Mouse (Mus musculus) intestine, embryonic 15.5 days (tissue): ENCODE results near the gene Atp4b. TPM values are rescaled to one million over a fixed set of nuclear protein-coding genes. Genes with fewer than 3 reads are reported as not detected.

Source experiments
- ATAC-seq: fragments of 200-750 bp; cut with Nextera tagmentation; 2 replicates; pipeline ENCODE4 v1.8.0; 2017; ENCODE audit warnings: moderate TSS enrichment, moderate library complexity
- H3K27ac ChIP-seq: fragments of 300-500 bp; sonication (generic); 2 replicates; pipeline ENCODE4 v1.5.1; 2015; ENCODE audit warnings: mild to moderate bottlenecking, inconsistent platforms
- H3K27me3 ChIP-seq: fragments of 300-500 bp; sonication (generic); replicated peaks from 2 replicates; pipeline ENCODE4 v1.6.1; 2015; ENCODE audit warnings: inconsistent platforms
- H3K36me3 ChIP-seq: fragments of 300-500 bp; sonication (generic); 2 replicates; pipeline ENCODE4 v1.6.1; 2015; ENCODE audit warnings: inconsistent platforms
- H3K4me1 ChIP-seq: fragments of 300-500 bp; sonication (generic); replicated peaks from 2 replicates; pipeline ENCODE4 v1.6.1; 2015; ENCODE audit warnings: inconsistent platforms
- H3K4me2 ChIP-seq: fragments of 300-500 bp; sonication (generic); replicated peaks from 2 replicates; pipeline ENCODE4 v1.6.1; 2015; ENCODE audit warnings: mild to moderate bottlenecking, inconsistent platforms
- H3K4me3 ChIP-seq: fragments of 300-500 bp; sonication (generic); replicated peaks from 2 replicates; pipeline ENCODE4 v1.5.1; 2015; ENCODE audit warnings: inconsistent platforms
- H3K9ac ChIP-seq: fragments of 300-500 bp; sonication (generic); 2 replicates; pipeline ENCODE4 v1.6.1; 2015; ENCODE audit warnings: inconsistent platforms
- H3K9me3 ChIP-seq: fragments of 300-500 bp; sonication (generic); 2 replicates; pipeline ENCODE4 v1.6.1; 2016; ENCODE audit warnings: inconsistent platforms
- WGBS: fragments of 180-500 bp; shearing (Covaris S2); methylation state at CpG from one replicate; pipeline ENCODE4 v1.1.7; 2015; 5-methylcytosine and 5-hydroxymethylcytosine counted together
- polyA plus RNA-seq: library from polyadenylated mRNA; unstranded; fragments of >200 nt; fragmentation: Nextera tagmentation; extraction: Ambion mirVana; gene quantifications from 2 replicates; pipeline ENCODE4 v1.2.1, GENCODE M21; 2015

Atp4b gene
- polyA plus RNA-seq, 1 experiment from 2014 or later = not detected

- no peaks in the 10 kb centered on the region for H3K36me3 ChIP-seq
- no peak overlapping the region for H3K4me2 ChIP-seq
- no peak overlapping the region for H3K9ac ChIP-seq
- WGBS = 45% methylated on average over 12 of the region's 12 CpGs
- no peak for ATAC-seq
- no peaks in the 10 kb centered on the region for H3K4me1 ChIP-seq
- H3K9me3 ChIP-seq = no peaks in the 10 kb centered on the region
- no peaks in the 10 kb centered on the region for H3K27me3 ChIP-seq
- H3K27ac ChIP-seq = no peak overlapping the region
- no peak overlapping the region for H3K4me3 ChIP-seq
Observed at GRCm38 (mm10) chr8:13413823-13414390, 17.3 kb upstream of the Atp4b start.

GRCm38 (mm10) chr8:13412891-13413558 lies 16.4 kb upstream of the Atp4b start:
- no peak overlapping the region for H3K4me3 ChIP-seq
- H3K9ac ChIP-seq = no peak overlapping the region
- no peaks in the 10 kb centered on the region for H3K9me3 ChIP-seq
- H3K4me2 ChIP-seq = no peak overlapping the region
- 64% methylated on average over 13 of the region's 13 CpGs for WGBS
- H3K36me3 ChIP-seq = no peaks in the 10 kb centered on the region
- H3K27me3 ChIP-seq = no peaks in the 10 kb centered on the region
- no peak overlapping the region for H3K27ac ChIP-seq
- ATAC-seq = peak; percentile 62
- H3K4me1 ChIP-seq = no peaks in the 10 kb centered on the region

- Histone ChIP-seq H3K36me3 (no peaks in the 10 kb centered on the region), H3K9me3 (no peaks in the 10 kb centered on the region), H3K4me1 (no peaks in the 10 kb centered on the region), H3K27ac (no peak overlapping the region), H3K4me2 (no peak overlapping the region), H3K4me3 (no peak overlapping the region), H3K9ac (no peak overlapping the region), H3K27me3 (no peaks in the 10 kb centered on the region)
- no peak for ATAC-seq
- WGBS = 22% methylated on average over 6 of the region's 6 CpGs
Observed at GRCm38 (mm10) chr8:13411597-13411996, 15.0 kb upstream of the Atp4b start.

GRCm38 (mm10) chr8:13406011-13406410 lies 9.4 kb upstream of the Atp4b start:
- Histone ChIP-seq H3K27ac (no peak overlapping the region), H3K27me3 (no peaks in the 10 kb centered on the region), H3K36me3 (no peaks in the 10 kb centered on the region), H3K9me3 (no peaks in the 10 kb centered on the region), H3K4me3 (no peak overlapping the region), H3K4me2 (no peak overlapping the region), H3K4me1 (no peaks in the 10 kb centered on the region), H3K9ac (no peak overlapping the region)
- no peak for ATAC-seq
- 83% methylated on average over 5 of the region's 5 CpGs for WGBS

- H3K4me1 ChIP-seq = no peaks in the 10 kb centered on the region
- H3K9ac ChIP-seq = no peak within 1 kb of the TSS
- no peak within 1 kb of the TSS for H3K4me3 ChIP-seq
- H3K27ac ChIP-seq = no peak within 1 kb of the TSS
- no peaks in the 10 kb centered on the region for H3K36me3 ChIP-seq
- H3K9me3 ChIP-seq = no peaks in the 10 kb centered on the region
- ATAC-seq = no peak
- H3K27me3 ChIP-seq = no peaks in the 10 kb centered on the region
- no peak within 1 kb of the TSS for H3K4me2 ChIP-seq
- WGBS = 78% methylated on average over 5 of the region's 5 CpGs
Observed at GRCm38 (mm10) chr8:13404666-13405131, 8.1 kb upstream of the Atp4b start, which contains the start of gene Grk1. TSS of gene Grk1 (plus strand) at chr8:13405081.

DNA sequence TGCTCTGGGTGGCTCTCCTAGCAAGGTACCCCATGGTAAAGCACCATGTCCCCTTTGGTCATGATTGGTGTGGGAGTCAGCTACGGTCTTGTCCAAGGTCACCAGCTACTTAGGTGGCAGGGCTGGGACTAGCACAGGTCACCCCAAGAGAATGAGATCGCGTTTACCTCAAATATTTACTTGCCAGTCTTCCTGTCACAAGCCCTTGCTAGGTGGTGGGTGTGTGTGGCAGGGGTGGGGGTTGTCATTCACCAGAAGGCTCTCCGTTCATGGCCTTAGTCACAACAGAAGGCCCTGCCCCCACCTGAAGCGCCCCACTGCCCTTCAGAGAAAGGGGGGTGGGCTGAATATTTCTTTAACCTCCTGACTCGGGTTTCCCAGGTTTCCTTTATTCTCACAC lies 6.9 kb upstream of the Atp4b start:
- ATAC-seq = no peak
- no peak overlapping the region for H3K9ac ChIP-seq
- H3K4me2 ChIP-seq = no peak overlapping the region
- H3K9me3 ChIP-seq = no peaks in the 10 kb centered on the region
- no peaks in the 10 kb centered on the region for H3K27me3 ChIP-seq
- H3K36me3 ChIP-seq = no peaks in the 10 kb centered on the region
- no peaks in the 10 kb centered on the region for H3K4me1 ChIP-seq
- H3K4me3 ChIP-seq = no peak overlapping the region
- no peak overlapping the region for H3K27ac ChIP-seq
- 50% methylated on average over 6 of the region's 6 CpGs for WGBS

DNA sequence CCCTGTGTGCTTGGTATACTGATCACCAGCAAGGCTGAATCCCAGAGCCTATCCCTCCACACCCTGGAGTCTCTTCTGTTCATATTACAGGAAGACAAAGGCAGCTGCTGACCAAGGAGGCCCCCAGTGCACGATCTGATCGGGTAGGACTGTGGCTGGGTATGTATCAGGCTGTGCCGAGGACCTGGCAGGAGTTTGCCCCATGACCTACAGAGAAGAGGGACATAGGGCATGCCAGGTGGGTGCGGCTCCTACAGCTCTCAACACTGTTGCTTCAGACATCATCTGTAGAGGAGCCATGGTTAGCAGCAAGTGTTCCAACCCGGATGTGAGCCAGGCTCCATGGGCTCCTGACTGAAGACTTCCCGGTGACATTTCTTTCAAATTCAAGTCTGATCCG lies 2.8 kb downstream of the Atp4b start:
- WGBS = 91% methylated on average over 7 of the region's 7 CpGs

DNA sequence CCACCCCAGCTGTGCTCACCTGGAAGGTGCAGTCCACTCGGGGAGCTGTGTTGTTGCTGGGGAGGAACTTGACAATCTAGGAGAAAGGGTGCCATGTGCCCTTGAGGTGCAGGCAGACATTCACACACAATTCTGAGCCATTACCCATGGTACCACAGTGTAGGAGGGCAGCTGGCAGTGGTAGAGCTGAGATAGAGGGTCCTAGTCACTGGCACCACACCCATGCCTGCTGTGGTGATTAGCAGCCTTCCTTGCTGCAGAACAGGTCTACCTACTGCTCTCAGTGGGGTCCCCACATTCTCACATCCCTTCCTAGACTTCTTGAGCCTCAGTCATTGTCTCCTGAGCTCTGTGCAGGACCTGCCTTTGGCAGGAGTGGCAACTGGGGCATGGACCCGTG lies 7.9 kb downstream of the Atp4b start:
- Histone ChIP-seq H3K9ac (no peak overlapping the region), H3K9me3 (no peaks in the 10 kb centered on the region), H3K4me3 (no peak overlapping the region), H3K4me2 (no peak overlapping the region), H3K36me3 (no peaks in the 10 kb centered on the region), H3K4me1 (no peaks in the 10 kb centered on the region), H3K27ac (no peak overlapping the region), H3K27me3 (no peaks in the 10 kb centered on the region)
- no peak for ATAC-seq
- 66% methylated on average over 2 of the region's 2 CpGs for WGBS

More for the DNA sequence above, 2.8 kb downstream of the Atp4b start:
- no peak overlapping the region for H3K27ac ChIP-seq
- H3K36me3 ChIP-seq = no peaks in the 10 kb centered on the region
- no peak overlapping the region for H3K4me2 ChIP-seq
- no peak for ATAC-seq
- H3K27me3 ChIP-seq = no peaks in the 10 kb centered on the region
- H3K4me3 ChIP-seq = no peak overlapping the region
- no peak overlapping the region for H3K9ac ChIP-seq
- H3K9me3 ChIP-seq = no peaks in the 10 kb centered on the region
- H3K4me1 ChIP-seq = no peaks in the 10 kb centered on the region

- no peaks in the 10 kb centered on the region for H3K27me3 ChIP-seq
- no peaks in the 10 kb centered on the region for H3K36me3 ChIP-seq
- no peak for ATAC-seq
- no peaks in the 10 kb centered on the region for H3K9me3 ChIP-seq
- no peak overlapping the region for H3K4me3 ChIP-seq
- no peak overlapping the region for H3K27ac ChIP-seq
- H3K4me2 ChIP-seq = no peak overlapping the region
- H3K9ac ChIP-seq = no peak overlapping the region
- WGBS = 85% methylated on average over 8 of the region's 8 CpGs
- no peaks in the 10 kb centered on the region for H3K4me1 ChIP-seq
Observed at GRCm38 (mm10) chr8:13387728-13388127, 8.9 kb downstream of the Atp4b start.

DNA sequence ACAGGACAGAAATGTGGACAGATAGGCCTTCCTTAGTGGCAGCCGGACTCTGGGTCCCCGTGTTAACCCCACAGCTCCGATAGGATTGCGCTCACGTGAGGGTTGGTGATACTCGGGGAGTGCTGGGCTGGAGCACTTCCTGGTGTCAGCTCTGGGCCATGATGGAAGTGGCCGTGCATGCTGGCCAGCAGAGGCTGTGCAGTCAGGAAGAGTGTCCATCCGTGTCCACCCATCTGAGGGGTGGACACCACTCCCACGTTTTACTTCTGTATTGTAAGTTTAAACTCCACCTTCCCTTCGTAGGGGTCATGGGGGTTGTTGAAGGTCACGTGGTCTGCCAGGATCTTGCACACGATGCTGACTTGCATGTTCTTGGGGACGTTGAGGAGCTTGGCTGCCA lies 10.3 kb downstream of the Atp4b start:
- WGBS = 73% methylated on average over 13 of the region's 13 CpGs
- Histone ChIP-seq H3K27me3 (no peaks in the 10 kb centered on the region), H3K4me1 (no peaks in the 10 kb centered on the region), H3K9me3 (no peaks in the 10 kb centered on the region), H3K9ac (no peak overlapping the region), H3K27ac (no peak overlapping the region), H3K4me2 (no peak overlapping the region), H3K4me3 (no peak overlapping the region), H3K36me3 (no peaks in the 10 kb centered on the region)
- no peak for ATAC-seq

DNA sequence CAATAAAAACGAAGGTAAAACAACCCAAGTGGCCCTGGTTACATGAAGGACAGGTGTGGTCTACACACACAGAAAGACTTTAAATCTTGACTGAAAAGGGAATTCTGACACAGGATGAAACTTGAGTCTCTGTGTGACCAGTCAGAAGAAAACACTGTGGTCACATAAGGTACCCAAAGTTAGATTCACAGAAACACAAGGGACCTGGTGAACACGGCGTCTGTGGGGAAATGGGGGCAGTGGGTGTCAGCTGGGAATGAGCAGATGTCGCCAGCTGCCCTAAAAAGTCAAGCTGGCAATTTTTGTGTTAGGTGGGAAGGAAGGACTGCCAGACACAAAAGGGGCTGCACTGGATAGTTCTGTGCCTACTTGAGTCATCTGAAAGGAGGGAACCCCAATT lies 13.6 kb downstream of the Atp4b start:
- WGBS = 87% methylated on average over 4 of the region's 4 CpGs

GRCm38 (mm10) chr8:13382536-13382935 lies 14.1 kb downstream of the Atp4b start:
- no peaks in the 10 kb centered on the region for H3K4me1 ChIP-seq
- H3K4me2 ChIP-seq = no peak overlapping the region
- H3K27me3 ChIP-seq = no peaks in the 10 kb centered on the region
- peaks cover 10% of the 10 kb centered on the region for H3K36me3 ChIP-seq
- 87% methylated on average over 3 of the region's 3 CpGs for WGBS
- H3K9ac ChIP-seq = no peak overlapping the region
- H3K27ac ChIP-seq = no peak overlapping the region
- no peak overlapping the region for H3K4me3 ChIP-seq
- no peaks in the 10 kb centered on the region for H3K9me3 ChIP-seq
- ATAC-seq = no peak

More for the DNA sequence above, 13.6 kb downstream of the Atp4b start:
- H3K27ac ChIP-seq = no peak overlapping the region
- H3K36me3 ChIP-seq = peaks cover 10% of the 10 kb centered on the region
- H3K4me2 ChIP-seq = no peak overlapping the region
- no peak overlapping the region for H3K4me3 ChIP-seq
- H3K9me3 ChIP-seq = no peaks in the 10 kb centered on the region
- no peak for ATAC-seq
- H3K9ac ChIP-seq = no peak overlapping the region
- H3K27me3 ChIP-seq = no peaks in the 10 kb centered on the region
- no peaks in the 10 kb centered on the region for H3K4me1 ChIP-seq

DNA sequence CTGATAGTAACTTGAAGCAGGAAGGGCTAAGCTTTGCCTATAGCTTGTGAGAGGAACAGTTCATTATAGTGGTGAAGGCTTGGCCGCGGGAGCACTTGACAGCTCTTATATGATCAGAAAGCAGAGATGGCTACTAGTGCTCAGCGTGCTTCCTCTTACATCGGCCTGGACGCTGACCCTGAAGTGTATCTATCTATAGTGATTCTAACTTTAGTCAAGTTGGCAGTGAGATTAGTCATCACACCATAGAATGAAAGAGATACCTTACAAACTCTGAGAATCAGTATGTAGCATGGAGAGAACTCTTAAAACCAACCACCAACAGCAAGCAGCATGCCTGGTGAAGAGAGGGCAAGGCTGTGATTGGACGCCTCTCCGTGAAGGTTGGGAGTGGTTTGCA lies 15.0 kb downstream of the Atp4b start:
- 86% methylated on average over 7 of the region's 7 CpGs for WGBS
- no peak for ATAC-seq
- peaks cover 10% of the 10 kb centered on the region for H3K36me3 ChIP-seq

More for the DNA sequence above, 15.0 kb downstream of the Atp4b start:
- Histone ChIP-seq H3K9ac (no peak overlapping the region), H3K27me3 (no peaks in the 10 kb centered on the region), H3K27ac (no peak overlapping the region), H3K9me3 (no peaks in the 10 kb centered on the region), H3K4me3 (no peak overlapping the region), H3K4me1 (no peaks in the 10 kb centered on the region), H3K4me2 (no peak overlapping the region)
